Mouse (Mus musculus) liver, embryonic 13.5 days (tissue): Measurements from ENCODE around the gene Cr2. TPM values are rescaled to one million over a fixed set of nuclear protein-coding genes. Genes with fewer than 3 reads are reported as not detected.

Experiments used
- ATAC-seq: fragments of 200-750 bp; cut with Nextera tagmentation; 2 replicates; pipeline ENCODE4 v1.8.0; 2017; ENCODE audit warnings: low read depth, mild to moderate bottlenecking, moderate number of reproducible peaks, moderate library complexity
- DNase-seq: peaks from one replicate; pipeline ENCODE4 v3.0.0; 2022
- H3K27ac ChIP-seq: fragments of 300-500 bp; sonication (generic); 2 replicates; pipeline ENCODE4 v1.5.1; 2015; ENCODE audit warnings: moderate library complexity, mild to moderate bottlenecking, inconsistent platforms
- H3K27me3 ChIP-seq: fragments of 300-500 bp; sonication (generic); 2 replicates; pipeline ENCODE4 v1.6.1; 2015; ENCODE audit warnings: mild to moderate bottlenecking, inconsistent platforms
- H3K36me3 ChIP-seq: fragments of 300-500 bp; sonication (generic); 2 replicates; pipeline ENCODE4 v1.6.1; 2015; ENCODE audit warnings: mild to moderate bottlenecking, inconsistent platforms
- H3K4me1 ChIP-seq: fragments of 300-500 bp; sonication (generic); replicated peaks from 2 replicates; pipeline ENCODE4 v1.6.1; 2015; ENCODE audit warnings: inconsistent platforms
- H3K4me2 ChIP-seq: fragments of 300-500 bp; sonication (generic); 2 replicates; pipeline ENCODE4 v1.6.1; 2015; ENCODE audit warnings: inconsistent platforms, mild to moderate bottlenecking, moderate library complexity
- H3K4me3 ChIP-seq: fragments of 300-500 bp; sonication (generic); replicated peaks from 2 replicates; pipeline ENCODE4 v1.5.1; 2015; ENCODE audit warnings: mild to moderate bottlenecking, inconsistent platforms
- H3K9ac ChIP-seq: fragments of 300-500 bp; sonication (generic); 2 replicates; pipeline ENCODE4 v1.6.1; 2015; ENCODE audit warnings: mild to moderate bottlenecking, inconsistent platforms
- H3K9me3 ChIP-seq: fragments of 300-500 bp; sonication (generic); replicated peaks from 2 replicates; pipeline ENCODE4 v1.6.1; 2016; ENCODE audit warnings: inconsistent platforms
- WGBS: fragments of 180-500 bp; shearing (Covaris S2); methylation state at CpG from one replicate; pipeline ENCODE4 v1.1.7; 2015; ENCODE audit not compliant: insufficient replicate concordance; 5-methylcytosine and 5-hydroxymethylcytosine counted together
- polyA plus RNA-seq: library from polyadenylated mRNA; unstranded; fragments of >200 nt; fragmentation: Nextera tagmentation; extraction: Ambion mirVana; gene quantifications from 2 replicates; pipeline ENCODE4 v1.2.1, GENCODE M21; 2015

Cr2 gene
- polyA plus RNA-seq, 1 experiment from 2014 or later: 0.15 TPM

DNA sequence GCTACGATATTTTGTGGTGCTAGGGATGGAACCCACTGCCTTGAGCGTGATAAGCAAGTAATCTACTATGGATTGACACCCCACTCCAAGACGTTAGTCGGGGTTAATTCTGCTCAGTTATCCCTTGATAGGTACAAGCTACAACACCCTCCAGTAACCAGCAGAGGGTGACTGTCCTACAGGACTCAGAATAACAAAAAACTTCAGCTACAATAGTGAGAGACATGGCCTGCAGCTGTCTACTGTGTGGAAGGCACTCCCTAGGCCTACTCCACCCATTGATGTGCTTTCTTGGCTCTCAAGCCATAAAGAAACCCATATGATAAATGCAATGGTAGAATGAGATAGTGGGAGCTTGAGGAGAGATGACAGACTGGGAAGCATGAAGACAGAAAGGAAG, 62.9 kb downstream of the Cr2 start:
- ATAC-seq (peak; percentile 87), DNase-seq (peak; percentile 39)
- Histone ChIP-seq H3K4me2 (peak overlapping the region; percentile 38), H3K4me3 (no peak overlapping the region), H3K36me3 (peaks cover 73% of the 10 kb centered on the region), H3K27me3 (no peaks in the 10 kb centered on the region), H3K9me3 (no peaks in the 10 kb centered on the region), H3K27ac (peak overlapping the region; percentile 86), H3K4me1 (peaks cover 28% of the 10 kb centered on the region), H3K9ac (peak overlapping the region; percentile 10)
- 59% methylated on average over 4 of the region's 4 CpGs for WGBS

DNA sequence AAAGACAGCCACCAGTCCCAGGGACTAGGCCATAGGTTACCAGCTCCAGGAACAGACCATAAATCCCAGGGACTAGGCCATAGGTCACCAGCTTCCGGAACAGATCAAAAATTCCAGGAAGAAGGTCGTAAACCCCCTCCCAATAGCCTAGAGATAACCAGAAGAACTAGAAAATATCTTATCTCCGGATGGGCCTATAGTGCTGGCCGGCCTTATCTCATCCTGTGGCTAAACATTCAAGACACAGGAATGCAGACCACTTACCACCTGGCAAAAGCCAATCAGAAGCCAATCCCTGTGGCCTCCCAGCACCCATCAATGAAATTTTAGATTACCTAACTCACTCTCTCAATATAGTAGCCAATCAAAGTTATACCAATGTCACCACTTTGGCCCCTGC, 75.8 kb downstream of the Cr2 start:
- WGBS: 12% methylated on average over 4 of the region's 4 CpGs
- Histone ChIP-seq H3K27ac (no peak overlapping the region), H3K4me3 (no peak overlapping the region), H3K27me3 (no peaks in the 10 kb centered on the region), H3K9ac (no peak overlapping the region), H3K4me2 (no peak overlapping the region), H3K4me1 (peaks cover 27% of the 10 kb centered on the region), H3K36me3 (peaks cover 72% of the 10 kb centered on the region), H3K9me3 (no peaks in the 10 kb centered on the region)
- DNase-seq (no peak), ATAC-seq (peak; percentile 48)

DNA sequence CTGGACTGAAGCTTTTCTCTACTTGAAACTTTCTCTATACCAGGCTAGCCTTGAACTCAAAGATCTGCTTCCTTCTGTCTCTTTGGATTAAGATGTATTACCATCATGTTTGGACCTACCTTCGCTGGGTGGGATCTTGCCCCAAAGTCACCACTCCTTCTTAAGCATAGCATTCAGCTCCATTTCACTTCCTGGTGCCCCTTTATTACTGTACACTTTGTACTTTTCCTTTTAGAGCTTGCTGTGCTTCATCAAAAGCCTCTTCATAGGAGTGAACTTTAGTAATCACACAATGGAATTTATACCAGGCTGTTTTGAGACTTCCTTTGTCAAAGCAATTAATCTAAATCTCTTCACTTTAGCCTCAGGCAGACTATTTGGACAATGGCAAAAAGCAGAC, 78.5 kb downstream of the Cr2 start:
- no peak overlapping the region for H3K4me2 ChIP-seq
- no peaks in the 10 kb centered on the region for H3K9me3 ChIP-seq
- no peak for DNase-seq
- H3K27me3 ChIP-seq: no peaks in the 10 kb centered on the region
- no peak overlapping the region for H3K4me3 ChIP-seq
- H3K36me3 ChIP-seq: peaks cover 58% of the 10 kb centered on the region
- peaks cover 42% of the 10 kb centered on the region for H3K4me1 ChIP-seq
- H3K27ac ChIP-seq: peak overlapping the region; percentile 50
- WGBS: 90% methylated on average over 1 of the region's 1 CpGs
- no peak overlapping the region for H3K9ac ChIP-seq
- ATAC-seq: no peak

DNA sequence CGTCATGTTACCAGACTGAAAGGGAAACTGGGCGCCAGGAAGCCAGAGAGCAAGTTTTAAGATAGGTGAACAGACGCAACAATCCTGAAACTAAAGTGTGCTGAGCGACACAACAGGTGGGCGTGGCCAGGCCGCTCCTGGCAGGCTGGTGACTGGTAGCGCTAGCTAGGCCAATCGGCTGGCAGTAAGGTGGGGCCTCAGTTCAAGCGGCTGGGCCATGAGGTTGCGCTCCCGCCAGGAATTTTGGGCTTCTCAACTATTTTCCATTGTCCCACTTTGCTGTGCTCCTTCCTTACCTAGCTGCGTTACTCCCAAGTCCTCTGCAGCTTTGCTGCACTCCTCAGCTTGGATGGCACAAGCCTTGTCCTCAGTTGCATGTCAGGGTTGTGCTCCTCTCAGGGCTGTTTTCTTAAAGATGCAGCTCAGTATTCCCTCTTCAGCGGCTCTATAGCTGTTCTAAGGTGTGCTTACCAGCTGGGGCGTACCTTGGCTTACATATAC, 84.2 kb downstream of the Cr2 start, which contains the start of gene Cd46:
Gene Cd46 (minus strand): TSS at position 30 of the 501 bp plus-strand sequence.
- H3K4me1 ChIP-seq: peaks cover 58% of the 10 kb centered on the region
- peak within 1 kb of the TSS; percentile 98 for H3K27ac ChIP-seq
- peak within 1 kb of the TSS; percentile 78 for H3K4me2 ChIP-seq
- peaks cover 18% of the 10 kb centered on the region for H3K36me3 ChIP-seq
- H3K9me3 ChIP-seq: no peaks in the 10 kb centered on the region
- H3K9ac ChIP-seq: peak within 1 kb of the TSS; percentile 76
- H3K4me3 ChIP-seq: peak within 1 kb of the TSS; percentile 63
- WGBS: 2% methylated on average over 14 of the region's 14 CpGs
- no peaks in the 10 kb centered on the region for H3K27me3 ChIP-seq
- peak; percentile 88 for DNase-seq
- ATAC-seq: peak; percentile 96

DNA sequence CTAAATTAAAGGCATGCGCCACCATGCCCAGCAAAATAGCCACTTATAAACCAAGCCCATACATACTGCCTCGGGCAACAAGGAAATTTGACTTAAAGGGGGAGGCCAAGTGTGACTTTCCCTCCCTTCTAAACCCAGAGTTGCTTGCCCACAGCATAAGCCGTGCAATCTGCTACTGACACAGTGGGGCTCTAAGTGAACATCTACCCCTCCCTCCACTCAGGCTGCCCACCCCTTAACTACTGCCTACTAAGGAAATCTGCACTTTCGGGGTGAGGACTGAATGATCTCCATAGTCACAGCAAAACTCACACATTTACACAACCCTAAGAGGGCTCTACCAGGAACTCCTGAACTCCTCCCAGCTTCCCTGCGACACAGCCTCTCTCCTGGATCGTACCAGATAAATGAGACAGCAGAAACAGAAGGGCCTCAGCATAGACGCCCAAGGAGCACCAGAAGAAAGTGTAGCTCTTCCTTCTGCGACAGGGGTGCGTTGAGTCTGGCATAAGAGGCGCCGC, 84.8 kb downstream of the Cr2 start:
- no peak for DNase-seq

More for the DNA sequence above, 84.8 kb downstream of the Cr2 start:
- H3K27me3 ChIP-seq: no peaks in the 10 kb centered on the region
- peaks cover 53% of the 10 kb centered on the region for H3K4me1 ChIP-seq
- ATAC-seq: peak; percentile 97
- H3K9me3 ChIP-seq: no peaks in the 10 kb centered on the region
- peak overlapping the region; percentile 98 for H3K27ac ChIP-seq
- H3K9ac ChIP-seq: peak overlapping the region; percentile 76
- WGBS: 10% methylated on average over 11 of the region's 11 CpGs
- H3K36me3 ChIP-seq: peaks cover 13% of the 10 kb centered on the region
- H3K4me3 ChIP-seq: peak overlapping the region; percentile 63
- peak overlapping the region; percentile 78 for H3K4me2 ChIP-seq

Other genes with a start within 250 kb of the Cr2 start
- 15.6 and 19.2 TPM in 2 replicates for gene Cd34, start 237.9 kb downstream of the Cr2 start, polyA plus RNA-seq
- 0.76 and 0.94 TPM in 2 replicates for gene Cd46, start 84.5 kb downstream of the Cr2 start, polyA plus RNA-seq
- gene Cr1l, start 45.1 kb downstream of the Cr2 start, polyA plus RNA-seq: 78.6 and 82.1 TPM in 2 replicates